Mouse (Mus musculus) ES-Bruce4 (cell line): Measurements from ENCODE around the gene Gria4. TPM values are rescaled to one million over a fixed set of nuclear protein-coding genes. Genes with fewer than 3 reads are reported as not detected.

ENCODE experiments used
- H3K27ac ChIP-seq: 2 replicates; pipeline ENCODE4 v1.5.1; 2012; ENCODE audit warnings: low read length, inconsistent platforms; ENCODE audit not compliant: insufficient read depth
- H3K27me3 ChIP-seq: 2 replicates; pipeline ENCODE4 v1.6.1; 2012; ENCODE audit warnings: mild to moderate bottlenecking, low read length, inconsistent platforms; ENCODE audit not compliant: control insufficient read depth, poor library complexity, insufficient read depth, severe bottlenecking
- H3K36me3 ChIP-seq: 2 replicates; pipeline ENCODE4 v1.6.1; 2012; ENCODE audit warnings: inconsistent platforms, mild to moderate bottlenecking, low read length, moderate library complexity; ENCODE audit not compliant: control insufficient read depth, poor library complexity, insufficient read depth, severe bottlenecking
- H3K4me1 ChIP-seq: one replicate; pipeline ENCODE4 v1.8.1; 2011; ENCODE audit warnings: low read length; ENCODE audit not compliant: control insufficient read depth, insufficient read depth
- H3K4me3 ChIP-seq: 2 replicates; pipeline ENCODE4 v1.5.1; 2011; ENCODE audit warnings: low read depth, mild to moderate bottlenecking, low read length
- H3K9ac ChIP-seq: 2 replicates; pipeline ENCODE4 v1.6.1; 2012; ENCODE audit warnings: low read depth, mild to moderate bottlenecking, inconsistent platforms; ENCODE audit not compliant: poor library complexity, severe bottlenecking
- H3K9me3 ChIP-seq: replicated peaks from 2 replicates; pipeline ENCODE4 v1.6.1; 2012; ENCODE audit warnings: mild to moderate bottlenecking, low read length, inconsistent platforms; ENCODE audit not compliant: control insufficient read depth, poor library complexity, insufficient read depth, severe bottlenecking
- CTCF ChIP-seq: IDR thresholded peaks from one replicate; pipeline ENCODE4 v1.8.1; 2011; ENCODE audit warnings: low read depth, low read length
- EP300 ChIP-seq: IDR thresholded peaks from 2 replicates; pipeline ENCODE4 v1.6.1; 2011; ENCODE audit warnings: low read depth, low read length; ENCODE audit not compliant: insufficient read depth
- POLR2A ChIP-seq: IDR thresholded peaks from one replicate; pipeline ENCODE4 v1.8.1; 2011; ENCODE audit warnings: low read length; ENCODE audit not compliant: insufficient read depth
- polyA plus RNA-seq: library from polyadenylated mRNA; stranded (reverse); fragments of >200 nt; gene quantifications from 2 replicates; pipeline ENCODE4 v1.2.4, GENCODE M21; 2011; ENCODE audit warnings: low read depth; ENCODE audit not compliant: missing spikeins, insufficient read depth, insufficient read length

The Gria4 gene
- polyA plus RNA-seq, 1 experiment, result 1.5 TPM

GRCm38 (mm10) chr9:4539218-4539617, 256.8 kb downstream of the Gria4 start:
- no peak overlapping the region for H3K9ac ChIP-seq
- no peaks in the 10 kb centered on the region for H3K4me1 ChIP-seq
- no peaks in the 10 kb centered on the region for H3K9me3 ChIP-seq
- H3K27ac ChIP-seq, result no peak overlapping the region
- no peak overlapping the region for H3K4me3 ChIP-seq
- TF ChIP-seq EP300 (no peak), POLR2A (no peak), CTCF (no peak)
- H3K27me3 ChIP-seq, result no peaks in the 10 kb centered on the region
- no peaks in the 10 kb centered on the region for H3K36me3 ChIP-seq

DNA sequence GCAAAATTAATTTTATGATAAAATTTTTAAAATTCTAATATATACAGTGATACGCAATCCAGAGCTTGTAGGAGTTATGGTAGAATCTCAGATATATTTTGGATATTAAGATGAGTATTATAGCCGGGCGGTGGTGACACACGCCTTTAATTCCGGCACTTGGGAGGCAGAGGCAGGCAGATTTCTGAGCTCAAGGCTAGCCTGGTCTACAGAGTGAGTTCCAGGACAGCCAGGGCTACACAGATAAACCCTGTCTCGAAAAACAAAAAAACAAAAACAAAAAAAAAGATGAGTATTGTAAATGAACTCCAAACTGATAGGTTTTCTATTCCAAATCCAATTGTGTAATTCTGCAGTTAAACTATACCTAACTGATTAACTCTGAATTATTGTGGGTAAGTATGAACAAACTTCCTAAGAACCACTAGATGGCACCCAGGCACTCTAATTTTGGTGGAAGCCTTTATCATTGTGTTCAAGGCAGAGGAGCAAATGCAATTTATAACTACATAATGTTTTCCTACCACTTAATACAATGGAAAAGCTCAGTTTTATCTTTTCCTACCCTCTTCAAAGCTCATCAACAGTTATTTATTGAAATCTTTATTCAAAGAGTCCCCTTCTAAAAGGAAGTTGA, 259.4 kb downstream of the Gria4 start:
- no peak overlapping the region for H3K9ac ChIP-seq
- TF ChIP-seq EP300, result no peak
- no peak for TF ChIP-seq CTCF
- TF ChIP-seq POLR2A, result no peak
- H3K27me3 ChIP-seq, result no peaks in the 10 kb centered on the region
- H3K36me3 ChIP-seq, result no peaks in the 10 kb centered on the region
- H3K9me3 ChIP-seq, result no peaks in the 10 kb centered on the region
- no peak overlapping the region for H3K27ac ChIP-seq
- H3K4me1 ChIP-seq, result no peaks in the 10 kb centered on the region
- no peak overlapping the region for H3K4me3 ChIP-seq

- Histone ChIP-seq H3K9ac (no peak overlapping the region), H3K27ac (no peak overlapping the region), H3K4me1 (no peaks in the 10 kb centered on the region), H3K9me3 (no peaks in the 10 kb centered on the region), H3K27me3 (no peaks in the 10 kb centered on the region), H3K36me3 (no peaks in the 10 kb centered on the region), H3K4me3 (no peak overlapping the region)
- TF ChIP-seq CTCF, result no peak
Measured at GRCm38 (mm10) chr9:4514563-4514885, 281.5 kb downstream of the Gria4 start.

- no peak overlapping the region for H3K27ac ChIP-seq
- H3K4me3 ChIP-seq, result no peak overlapping the region
- H3K27me3 ChIP-seq, result no peaks in the 10 kb centered on the region
- no peaks in the 10 kb centered on the region for H3K4me1 ChIP-seq
- TF ChIP-seq CTCF (no peak), EP300 (no peak), POLR2A (no peak)
- no peaks in the 10 kb centered on the region for H3K9me3 ChIP-seq
- H3K36me3 ChIP-seq, result no peaks in the 10 kb centered on the region
- no peak overlapping the region for H3K9ac ChIP-seq
Measured at GRCm38 (mm10) chr9:4513796-4514562, 282.1 kb downstream of the Gria4 start.

- H3K36me3 ChIP-seq, result no peaks in the 10 kb centered on the region
- no peak overlapping the region for H3K4me3 ChIP-seq
- TF ChIP-seq EP300, result no peak
- TF ChIP-seq CTCF, result no peak
- TF ChIP-seq POLR2A, result no peak
- no peaks in the 10 kb centered on the region for H3K27me3 ChIP-seq
- no peaks in the 10 kb centered on the region for H3K4me1 ChIP-seq
- H3K9me3 ChIP-seq, result no peaks in the 10 kb centered on the region
- no peak overlapping the region for H3K27ac ChIP-seq
- H3K9ac ChIP-seq, result no peak overlapping the region
Measured at GRCm38 (mm10) chr9:4506086-4506485, 289.9 kb downstream of the Gria4 start.

DNA sequence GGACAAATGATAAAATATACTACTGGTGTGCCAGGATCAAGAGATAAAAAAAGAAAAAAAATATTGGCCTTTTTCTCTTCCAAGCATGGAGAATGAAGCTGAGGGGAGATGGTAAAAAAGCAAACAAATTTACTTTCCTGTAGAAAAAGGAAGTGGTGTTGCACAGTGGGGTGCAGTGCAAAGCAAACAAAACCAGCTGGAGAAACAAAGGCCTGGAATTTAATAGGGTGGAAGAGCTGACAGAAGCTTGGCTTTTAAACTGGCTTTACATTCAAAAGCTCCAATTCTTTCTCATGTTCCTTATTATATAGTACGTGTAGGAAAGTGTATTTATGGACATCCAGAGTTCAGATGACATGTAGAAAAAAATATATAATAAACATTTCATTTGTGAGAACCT, 290.9 kb downstream of the Gria4 start:
- Histone ChIP-seq H3K9ac (no peak overlapping the region), H3K4me3 (no peak overlapping the region), H3K27ac (no peak overlapping the region), H3K27me3 (no peaks in the 10 kb centered on the region), H3K9me3 (no peaks in the 10 kb centered on the region), H3K36me3 (no peaks in the 10 kb centered on the region), H3K4me1 (no peaks in the 10 kb centered on the region)
- TF ChIP-seq POLR2A, result no peak
- TF ChIP-seq EP300, result no peak
- no peak for TF ChIP-seq CTCF
